Mouse (Mus musculus): Measurements from ENCODE around the gene Pgbd5. TPM values are rescaled to one million over a fixed set of nuclear protein-coding genes. Genes with fewer than 3 reads are reported as not detected.
A peak's percentile ranks its signal among the peaks of the same experiment; 100 is the strongest.

Gene Pgbd5
- polyA plus RNA-seq, 1 experiment from 2014 or later = 8.0 TPM

DNA sequence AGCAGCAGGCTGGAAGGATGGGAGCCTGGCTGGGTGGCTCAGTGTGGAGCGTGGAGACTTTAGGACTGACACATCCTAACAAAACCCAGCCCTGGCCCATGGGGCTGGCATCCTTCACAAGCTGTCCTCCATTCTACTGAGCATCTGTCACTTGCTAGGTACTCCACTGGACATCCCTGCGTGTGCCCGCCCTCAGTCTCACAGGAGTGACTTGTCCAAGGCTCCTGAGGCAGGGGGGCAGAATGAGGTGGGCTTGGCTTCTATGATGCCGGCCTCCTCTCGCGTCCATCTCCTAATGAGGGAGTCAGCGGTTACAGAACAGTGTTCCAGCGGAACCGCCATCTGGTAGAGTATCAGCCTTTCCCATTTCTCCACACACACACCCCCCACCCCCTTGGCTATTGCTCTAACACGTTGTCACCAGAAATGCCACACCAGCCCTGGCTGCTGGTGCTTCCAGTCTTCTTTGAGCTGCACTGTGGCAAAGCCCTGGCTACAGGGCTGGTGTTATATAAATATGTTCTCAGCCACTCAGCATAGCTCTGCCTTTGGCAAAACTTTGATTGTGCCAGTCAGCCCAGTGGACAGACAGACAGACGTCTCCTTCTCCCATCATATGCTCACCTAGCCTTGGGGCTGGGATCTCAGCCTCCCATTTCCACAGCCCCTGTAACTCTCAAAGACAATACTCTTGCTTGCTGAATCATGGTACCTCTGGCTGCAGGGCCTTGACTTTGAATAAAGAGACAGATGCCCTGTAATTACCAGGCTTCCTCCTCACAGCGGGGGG is 34.8 kb downstream of the Pgbd5 start:
- no peak for TF ChIP-seq CTCF (IDR thresholded peaks at IDR 0.05)
- ATAC-seq (no peak), DNase-seq (ENCODE audit: low read depth, low spot score) (no peak)
- ChIA-PET POLR2A (interaction anchor here (0.8 kb wide), 1 partner anchor 8 kb away, joined by 4 read pairs; no protein-coding TSS in a partner anchor), CTCF (interaction anchor here (0.7 to 2.2 kb wide), 10 partner anchors 8 to 212 kb away, joined by 3 to 9 read pairs (median 3); no protein-coding TSS in a partner anchor)
- in situ Hi-C loops (cut with MboI; ENCODE audit: low pct_unique_long_range_greater_than_20kb) = no loop called here
- H3K27me3 ChIP-seq = no peaks in the 10 kb centered on the region

DNA sequence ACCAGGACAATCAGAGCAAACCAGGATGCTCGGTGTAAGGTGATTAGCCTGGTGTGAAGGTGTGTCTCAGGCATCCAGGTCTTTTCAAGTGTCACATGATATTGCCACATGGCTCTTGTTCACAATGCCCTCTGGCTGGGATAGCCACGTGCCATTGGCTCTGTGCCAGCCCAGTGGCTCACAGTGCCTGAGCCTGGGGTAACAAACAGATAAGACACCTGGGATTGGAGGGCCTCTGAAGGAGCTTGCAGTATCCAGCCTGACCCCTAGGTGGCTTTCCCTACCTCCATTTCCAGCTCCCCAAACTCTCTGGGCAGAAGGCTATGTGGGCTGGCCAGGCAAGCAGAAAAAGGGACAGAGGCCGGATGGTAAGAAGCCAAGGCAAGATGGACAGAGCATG is 35.6 kb downstream of the Pgbd5 start:
- peak; percentile 77 for TF ChIP-seq CTCF (IDR thresholded peaks at IDR 0.05)
- POLR2A ChIA-PET = interaction anchor here (0.8 kb wide), 1 partner anchor 9 kb away, joined by 4 read pairs; no protein-coding TSS in a partner anchor
- CTCF ChIA-PET = interaction anchor here (0.7 to 2.2 kb wide), 8 partner anchors 9 to 213 kb away, joined by 3 to 9 read pairs (median 4); no protein-coding TSS in a partner anchor
- no peaks in the 10 kb centered on the region for H3K27me3 ChIP-seq
- ATAC-seq = no peak
- in situ Hi-C loops (cut with MboI; ENCODE audit: low pct_unique_long_range_greater_than_20kb) = no loop called here
- DNase-seq (ENCODE audit: low read depth, low spot score) = no peak

DNA sequence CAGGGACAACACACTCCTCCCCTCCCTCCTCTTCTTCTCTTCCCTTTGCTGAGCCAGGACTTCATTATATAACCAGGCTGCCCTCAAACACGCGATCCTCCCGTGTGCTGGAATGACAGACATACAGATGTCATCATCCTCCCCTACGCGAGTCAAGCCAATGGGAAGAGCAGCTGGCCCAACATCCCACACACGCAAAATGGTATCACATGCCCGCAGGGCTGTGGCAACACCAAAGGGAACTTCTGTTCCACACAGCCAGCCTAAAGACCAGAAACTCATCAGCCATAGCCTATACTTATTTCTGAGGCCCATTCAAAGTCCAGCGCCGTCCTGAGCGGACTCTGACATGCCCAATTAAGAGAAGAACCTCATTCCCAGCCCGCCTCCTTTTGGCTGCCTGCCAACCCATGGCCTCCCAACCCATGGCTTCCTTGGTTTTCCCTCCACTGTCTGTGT is 40.0 kb downstream of the Pgbd5 start:
- DNase-seq (ENCODE audit: low read depth, low spot score) (no peak), ATAC-seq (no peak)
- ChIA-PET POLR2A (no interaction called here), CTCF (interaction anchor here (0.8 to 1.5 kb wide), 5 partner anchors 12 to 259 kb away, joined by 3 to 6 read pairs (median 3); no protein-coding TSS in a partner anchor)
- in situ Hi-C loops (cut with MboI; ENCODE audit: low pct_unique_long_range_greater_than_20kb) = loop anchor here (10.0 kb wide), 1 partner anchor 275 kb away; no protein-coding TSS in a partner anchor
- H3K27me3 ChIP-seq = no peaks in the 10 kb centered on the region
- TF ChIP-seq CTCF (IDR thresholded peaks at IDR 0.05) = no peak

DNA sequence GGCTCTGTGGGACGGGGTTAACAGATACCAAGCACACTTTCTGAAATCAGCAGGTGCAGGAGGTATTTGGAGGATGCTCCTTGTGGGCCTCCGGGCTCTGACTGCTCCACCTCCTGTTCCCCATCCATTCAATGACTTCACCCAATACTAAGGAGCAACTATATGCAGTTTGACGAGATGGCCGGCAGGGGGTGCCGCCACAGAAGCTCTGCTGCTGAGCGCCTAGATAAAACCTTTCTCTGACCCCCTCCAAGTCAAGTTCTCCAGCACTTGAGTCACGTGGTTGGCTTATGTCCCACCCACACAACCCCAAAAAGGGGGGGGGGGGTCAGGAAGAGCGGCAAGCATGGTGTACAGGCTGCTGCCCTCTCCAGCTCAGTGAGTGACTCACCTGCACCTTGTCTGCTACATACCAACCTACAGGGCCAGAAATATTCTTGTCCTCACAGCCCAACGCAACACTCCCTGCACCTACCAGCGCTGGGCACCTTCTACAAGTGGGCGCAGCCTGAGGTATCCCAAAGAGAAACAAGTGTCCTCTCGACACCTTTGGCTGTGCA is 40.5 kb downstream of the Pgbd5 start:
- peak; percentile 82 for TF ChIP-seq CTCF (IDR thresholded peaks at IDR 0.05)
- ChIA-PET CTCF (interaction anchor here (0.8 to 1.5 kb wide), 8 partner anchors 9 to 259 kb away, joined by 3 to 8 read pairs (median 4); no protein-coding TSS in a partner anchor), POLR2A (no interaction called here)
- DNase-seq (ENCODE audit: low read depth, low spot score) (peak; percentile 43), ATAC-seq (peak; percentile 60)
- no peaks in the 10 kb centered on the region for H3K27me3 ChIP-seq
- in situ Hi-C loops (cut with MboI; ENCODE audit: low pct_unique_long_range_greater_than_20kb) = loop anchor here (10.0 kb wide), 1 partner anchor 276 kb away; no protein-coding TSS in a partner anchor

DNA sequence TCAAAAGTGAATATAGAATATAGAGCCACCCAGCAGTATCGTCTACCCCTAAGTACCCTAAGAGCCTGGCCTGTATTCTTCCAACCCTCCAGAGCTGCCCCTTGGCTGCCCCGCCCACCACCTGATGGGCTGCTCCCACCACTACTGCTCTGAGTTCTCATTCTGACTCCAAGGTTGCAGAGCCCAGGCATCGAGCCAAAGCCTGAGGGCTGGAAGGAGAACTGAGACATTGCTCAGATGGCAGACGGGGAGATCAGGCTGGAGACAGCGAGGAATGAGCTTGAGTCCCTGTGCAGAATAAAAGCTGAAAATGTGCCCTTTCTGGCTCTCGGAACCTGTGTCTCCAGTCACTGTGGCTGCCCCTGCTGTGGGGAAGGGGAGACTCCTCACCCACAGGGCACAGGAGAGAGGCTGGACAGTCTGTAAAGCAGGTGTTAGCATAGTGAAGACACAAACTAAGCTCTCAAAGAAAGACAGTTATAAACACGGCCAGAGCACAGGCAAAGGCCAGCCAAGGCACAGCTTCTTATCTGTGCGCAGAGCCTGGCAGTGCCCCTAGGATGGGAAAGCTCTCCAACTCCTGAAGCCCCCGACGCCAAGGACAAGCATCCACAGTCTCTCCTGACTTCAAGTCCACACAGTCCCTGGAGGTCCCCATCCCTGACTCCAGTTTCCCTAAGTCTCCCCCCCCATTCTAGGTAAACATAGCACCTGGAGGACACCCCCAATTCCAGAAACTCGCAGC is 42.0 kb downstream of the Pgbd5 start:
- POLR2A ChIA-PET = interaction anchor here (1.2 kb wide), 1 partner anchor 8 kb away, joined by 4 read pairs; no protein-coding TSS in a partner anchor
- ATAC-seq (no peak), DNase-seq (ENCODE audit: low read depth, low spot score) (no peak)
- no peak for TF ChIP-seq CTCF (IDR thresholded peaks at IDR 0.05)
- CTCF ChIA-PET = interaction anchor here (1.0 to 1.4 kb wide), 4 partner anchors 8 to 212 kb away, joined by 3 to 8 read pairs (median 4); no protein-coding TSS in a partner anchor
- H3K27me3 ChIP-seq = no peaks in the 10 kb centered on the region
- in situ Hi-C loops (cut with MboI; ENCODE audit: low pct_unique_long_range_greater_than_20kb) = loop anchor here (10.0 kb wide), 1 partner anchor 277 kb away; no protein-coding TSS in a partner anchor

DNA sequence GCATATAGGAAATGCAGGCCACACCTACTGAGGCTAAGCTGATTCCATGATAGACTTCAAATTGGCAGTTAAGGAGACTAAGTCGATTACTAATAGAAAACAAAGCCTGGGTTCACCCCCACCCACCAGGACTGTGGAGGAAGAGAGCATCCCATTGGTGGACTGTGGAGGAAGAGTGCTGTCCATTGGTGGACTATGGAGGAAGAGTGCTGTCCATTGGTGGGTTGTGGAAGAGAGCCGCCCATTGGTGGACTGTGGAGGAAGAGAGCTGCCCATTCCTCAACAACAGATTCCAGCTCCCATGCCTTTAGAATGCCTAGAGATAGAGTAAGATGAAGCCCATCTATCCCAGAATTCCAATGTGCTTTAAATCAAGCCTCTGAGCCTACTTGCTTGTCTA is 42.9 kb downstream of the Pgbd5 start:
- ATAC-seq (no peak), DNase-seq (ENCODE audit: low read depth, low spot score) (no peak)
- CTCF ChIA-PET = no interaction called here
- in situ Hi-C loops (cut with MboI; ENCODE audit: low pct_unique_long_range_greater_than_20kb) = loop anchor here (10.0 kb wide), 1 partner anchor 278 kb away; no protein-coding TSS in a partner anchor
- TF ChIP-seq CTCF (IDR thresholded peaks at IDR 0.05) = no peak
- POLR2A ChIA-PET = no interaction called here
- H3K27me3 ChIP-seq = no peaks in the 10 kb centered on the region

DNA sequence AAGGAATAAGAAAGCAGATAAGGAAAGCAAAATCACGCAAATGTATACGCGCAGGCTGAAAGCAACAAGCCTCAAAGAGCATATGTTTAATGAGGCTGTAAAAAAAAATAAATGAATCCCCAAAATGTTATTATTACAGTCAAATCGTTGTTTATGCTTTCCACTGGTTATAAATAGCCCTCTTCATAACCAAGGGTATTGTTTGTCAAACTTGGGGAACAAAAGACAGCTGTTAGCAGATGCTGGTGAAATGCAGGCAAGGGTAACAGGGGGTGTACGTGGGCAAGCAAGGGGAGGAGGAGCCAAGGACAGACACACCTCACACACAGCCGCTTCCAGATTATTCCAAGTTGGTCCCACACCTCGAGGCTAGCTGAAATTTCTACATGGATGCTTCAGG is 44.1 kb downstream of the Pgbd5 start:
- ATAC-seq = no peak
- no peak for TF ChIP-seq CTCF (IDR thresholded peaks at IDR 0.05)

DNA sequence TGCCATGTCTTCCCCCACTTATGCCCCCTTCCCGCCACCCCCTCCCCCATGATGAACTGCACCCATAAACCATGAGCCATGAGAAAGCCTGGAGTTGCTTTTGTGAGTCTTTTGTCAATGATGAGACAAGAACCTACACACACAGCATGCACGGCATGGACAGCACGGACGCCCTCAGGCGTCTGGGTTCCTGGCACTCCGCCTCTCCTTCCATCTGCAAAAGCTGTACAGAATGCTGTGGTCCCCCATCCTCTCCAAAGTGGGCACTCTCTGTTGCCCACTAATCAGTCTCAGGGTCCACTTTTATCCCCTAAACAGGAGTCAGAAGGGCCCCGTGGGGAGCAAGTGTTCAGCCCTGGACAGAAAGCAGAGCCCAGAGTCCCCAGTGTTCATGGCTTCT is 44.5 kb downstream of the Pgbd5 start:
- DNase-seq (ENCODE audit: low read depth, low spot score) = no peak
- in situ Hi-C loops (cut with MboI; ENCODE audit: low pct_unique_long_range_greater_than_20kb) = loop anchor here (10.0 kb wide), 1 partner anchor 280 kb away; no protein-coding TSS in a partner anchor
- no peak for TF ChIP-seq CTCF (IDR thresholded peaks at IDR 0.05)
- no peak for ATAC-seq
- CTCF ChIA-PET = no interaction called here
- POLR2A ChIA-PET = interaction anchor here (0.6 kb wide), 1 partner anchor 31 kb away, joined by 5 read pairs; no protein-coding TSS in a partner anchor
- no peaks in the 10 kb centered on the region for H3K27me3 ChIP-seq

More for the DNA sequence above, 44.1 kb downstream of the Pgbd5 start:
- in situ Hi-C loops (cut with MboI; ENCODE audit: low pct_unique_long_range_greater_than_20kb) = loop anchor here (10.0 kb wide), 1 partner anchor 279 kb away; no protein-coding TSS in a partner anchor
- no peaks in the 10 kb centered on the region for H3K27me3 ChIP-seq
- CTCF ChIA-PET = no interaction called here
- DNase-seq (ENCODE audit: low read depth, low spot score) = no peak
- POLR2A ChIA-PET = no interaction called here

DNA sequence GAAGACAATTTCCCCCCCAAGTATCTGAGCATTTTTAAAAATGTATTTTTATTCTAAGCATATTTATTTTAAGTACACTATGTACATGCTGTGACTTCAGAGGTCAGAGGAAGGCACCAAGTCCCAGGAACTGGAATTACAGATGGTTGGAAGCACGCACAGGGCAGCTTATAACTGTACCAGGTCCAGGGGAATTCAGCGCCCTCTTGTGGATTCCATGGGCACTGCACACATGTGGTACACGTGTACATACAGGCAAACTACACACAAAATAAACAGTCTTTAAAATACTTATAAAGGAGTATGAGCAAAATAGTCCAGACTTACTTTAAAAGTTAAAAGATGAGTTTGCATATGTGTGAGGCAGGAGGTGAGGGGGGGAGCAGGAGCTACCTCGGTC is 45.5 kb downstream of the Pgbd5 start:
- ATAC-seq = no peak
- CTCF ChIA-PET = interaction anchor here (1.3 kb wide), 1 partner anchor 10 kb away, joined by 3 read pairs; no protein-coding TSS in a partner anchor
- in situ Hi-C loops (cut with MboI; ENCODE audit: low pct_unique_long_range_greater_than_20kb) = loop anchor here (10.0 kb wide), 1 partner anchor 281 kb away; no protein-coding TSS in a partner anchor
- no peak for TF ChIP-seq CTCF (IDR thresholded peaks at IDR 0.05)
- no peaks in the 10 kb centered on the region for H3K27me3 ChIP-seq
- POLR2A ChIA-PET = no interaction called here
- no peak for DNase-seq (ENCODE audit: low read depth, low spot score)

DNA sequence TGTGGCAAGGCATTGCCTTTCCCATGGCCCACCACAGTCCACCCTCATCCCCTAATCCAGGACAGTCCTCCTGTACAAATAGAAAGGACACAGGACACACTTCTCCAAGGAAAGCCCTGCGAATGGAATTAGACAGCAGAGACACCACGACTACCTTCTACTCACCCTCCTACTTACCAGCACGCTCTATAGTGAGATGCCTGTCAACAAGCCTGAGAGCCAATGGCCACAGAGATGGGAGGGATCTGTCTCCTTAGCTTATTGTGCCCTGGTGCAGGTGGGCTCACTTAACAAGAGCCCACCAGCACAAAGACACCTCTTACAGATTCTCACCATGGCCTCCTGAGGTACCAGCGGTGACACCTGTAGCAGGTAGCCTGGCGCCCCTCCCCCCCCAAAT is 46.4 kb downstream of the Pgbd5 start:
- DNase-seq (ENCODE audit: low read depth, low spot score) = no peak
- CTCF ChIA-PET = interaction anchor here (1.3 kb wide), 1 partner anchor 11 kb away, joined by 3 read pairs; no protein-coding TSS in a partner anchor

More for the DNA sequence above, 46.4 kb downstream of the Pgbd5 start:
- POLR2A ChIA-PET = interaction anchor here (1.0 kb wide), 1 partner anchor 366 kb away, joined by 3 read pairs; no protein-coding TSS in a partner anchor
- in situ Hi-C loops (cut with MboI; ENCODE audit: low pct_unique_long_range_greater_than_20kb) = loop anchor here (10.0 kb wide), 1 partner anchor 282 kb away; no protein-coding TSS in a partner anchor
- TF ChIP-seq CTCF (IDR thresholded peaks at IDR 0.05) = no peak
- no peak for ATAC-seq
- no peaks in the 10 kb centered on the region for H3K27me3 ChIP-seq

All from Patski (cell line).